25 mouse cellular contexts compared by ENCODE assay signal in the genomic region with DNA sequence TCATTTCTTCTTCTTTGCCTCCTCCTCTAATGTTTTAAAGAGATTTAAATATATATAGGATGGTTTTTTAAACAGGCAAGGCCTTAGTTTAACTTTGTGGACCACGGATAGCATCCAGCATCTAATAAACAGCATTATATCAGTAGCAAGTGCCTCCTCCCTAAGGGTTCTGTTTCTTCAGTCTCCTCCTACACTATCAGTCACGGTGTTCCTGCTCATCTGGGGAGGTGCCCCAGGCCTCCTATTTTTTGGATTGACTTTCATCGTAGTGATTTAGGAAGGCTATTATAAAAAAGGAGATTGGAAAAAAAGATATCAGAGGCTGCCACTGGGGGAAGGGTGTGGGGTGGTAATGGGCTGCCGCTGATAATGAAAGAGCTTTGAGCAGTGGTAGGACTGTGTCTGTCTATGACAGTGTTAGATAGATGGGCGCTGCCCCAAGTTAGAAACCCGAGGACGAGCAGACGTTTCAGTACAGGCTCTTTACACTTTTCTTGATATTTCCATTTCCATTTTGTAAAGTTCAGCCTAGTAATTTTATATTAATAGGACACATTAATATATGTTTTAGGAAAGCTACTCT. TPM values are rescaled to one million over a fixed set of nuclear protein-coding genes. Genes with fewer than 3 reads are reported as not detected.
DNase-seq lines count a peak whose midpoint lies in the region; ATAC-seq and TF ChIP-seq lines count a peak whose summit lies in the region.
"Had no signal": no experiment of that assay in that cellular context is flagged by ENCODE, and none has a peak within 500 bp of the region (broad histone marks: within the 10 kb centered on the region; RNA-seq: fewer than 3 reads in every experiment).

No protein-coding gene starts in this region.

- TF ChIP-seq CTCF in brain, embryonic 14.5 days (IDR thresholded peaks at IDR 0.05; ENCODE audit: borderline replicate concordance, extremely low read depth, insufficient read depth, insufficient read length) = no peak

- no peaks in the 10 kb centered on the region for H3K36me3 ChIP-seq in midbrain, embryonic 11.5 days (ENCODE audit: control insufficient read depth, insufficient read depth, low read length)
- H3K36me3 ChIP-seq in midbrain, embryonic 16.5 days (ENCODE audit: control insufficient read depth, insufficient read depth, low read length) = peaks cover 6% of the 10 kb centered on the region; the same call in 1 of the 2 replicates
- H3K36me3 ChIP-seq in hindbrain, embryonic 14.5 days (replicated peaks; ENCODE audit: control insufficient read depth, insufficient read depth) = peaks cover 21% of the 10 kb centered on the region; the same call in 1 of the 2 replicates
- H3K36me3 ChIP-seq in liver, embryonic 16.5 days (ENCODE audit: control insufficient read depth, insufficient read depth) = no peaks in the 10 kb centered on the region

- DNase-seq in midbrain, embryonic 11.5 days (ENCODE audit: low spot score, missing footprints) = peak; percentile 85
- peak; percentile 13 for DNase-seq in brain, embryonic 14.5 days (ENCODE audit: low read depth)
- no peak for DNase-seq in hindbrain, embryonic 14.5 days (ENCODE audit: low spot score)
- no peak for DNase-seq in embryo, embryonic 9.5 days (ENCODE audit: extremely low spot score)
- DNase-seq: adrenal gland, adult 8-10 months; cerebellum, postnatal 14 days; gastrocnemius, postnatal 36 days; heart, postnatal 10 days; kidney, adult 2 months; kidney, postnatal 4 days; lung, adult 18-20 months; lung, postnatal 14 days; right cerebral cortex, postnatal 14 days; spleen, adult 18-20 months; thymus, postnatal 36 days had no signal

- no peaks in the 10 kb centered on the region for H3K9me3 ChIP-seq in midbrain, embryonic 11.5 days (ENCODE audit: control insufficient read depth, low read length)
- no peaks in the 10 kb centered on the region for H3K9me3 ChIP-seq in midbrain, embryonic 16.5 days (replicated peaks; ENCODE audit: control insufficient read depth, low read length, poor library complexity, severe bottlenecking)
- H3K9me3 ChIP-seq in hindbrain, embryonic 14.5 days (ENCODE audit: control insufficient read depth, low read length) = no peaks in the 10 kb centered on the region
- H3K9me3 ChIP-seq in liver, embryonic 16.5 days (replicated peaks; ENCODE audit: control insufficient read depth, low read length) = no peaks in the 10 kb centered on the region
- H3K9me3 ChIP-seq: embryonic facial prominence, embryonic 15.5 days; limb, embryonic 10.5 days; megakaryocyte, embryonic 14.5 days had no signal

- no peaks in the 10 kb centered on the region for H3K27me3 ChIP-seq in midbrain, embryonic 11.5 days (ENCODE audit: control insufficient read depth, insufficient read depth, low read length)
- no peaks in the 10 kb centered on the region for H3K27me3 ChIP-seq in midbrain, embryonic 16.5 days (ENCODE audit: control insufficient read depth, insufficient read depth, low read depth, low read length)
- no peaks in the 10 kb centered on the region for H3K27me3 ChIP-seq in hindbrain, embryonic 14.5 days (ENCODE audit: control insufficient read depth, insufficient read depth, low read length)
- no peaks in the 10 kb centered on the region for H3K27me3 ChIP-seq in liver, embryonic 16.5 days (ENCODE audit: control insufficient read depth, insufficient read depth, low read depth, low read length)
- H3K27me3 ChIP-seq: embryonic facial prominence, embryonic 15.5 days; megakaryocyte, embryonic 14.5 days; Patski had no signal

- WGBS in midbrain, embryonic 11.5 days = 82% methylated on average over 8 of the region's 8 CpGs
- WGBS in midbrain, embryonic 16.5 days = 66% methylated on average over 8 of the region's 8 CpGs
- 51% methylated on average over 8 of the region's 8 CpGs for WGBS in hindbrain, embryonic 14.5 days
- 34% methylated on average over 8 of the region's 8 CpGs for WGBS in liver, embryonic 16.5 days (ENCODE audit: insufficient replicate concordance)

- no peak overlapping the region for H3K4me2 ChIP-seq in midbrain, embryonic 11.5 days
- no peak overlapping the region for H3K4me2 ChIP-seq in midbrain, embryonic 16.5 days (ENCODE audit: low read length)
- no peak overlapping the region for H3K4me2 ChIP-seq in hindbrain, embryonic 14.5 days (replicated peaks)
- H3K4me2 ChIP-seq in liver, embryonic 16.5 days (ENCODE audit: low read depth, low read length) = peak overlapping the region; percentile 1; the same call in 1 of the 2 replicates
- H3K4me2 ChIP-seq: embryonic facial prominence, embryonic 15.5 days; heart, embryonic 11.5 days had no signal

- ATAC-seq in midbrain, embryonic 11.5 days (ENCODE audit: low FRiP score) = peak; percentile 38; the same call in 1 of the 2 replicates
- no peak for ATAC-seq in midbrain, embryonic 16.5 days
- ATAC-seq in hindbrain, embryonic 14.5 days (ENCODE audit: low FRiP score) = peak; percentile 66; the same call in 1 of the 2 replicates
- ATAC-seq in liver, embryonic 16.5 days (ENCODE audit: low read depth) = peak; percentile 82
- ATAC-seq in CD4-positive, CD25-positive, alpha-beta regulatory T cell, adult 4 months = no peak
- ATAC-seq: forebrain, embryonic 16.5 days; inflammation-experienced regulatory T-cells, adult 6 months; Patski had no signal

- TF ChIP-seq POLR2A in brain, embryonic 14.5 days (IDR thresholded peaks at IDR 0.05; ENCODE audit: borderline replicate concordance, extremely low read depth, insufficient read depth, insufficient read length, poor library complexity, severe bottlenecking) = no peak

- peaks cover 7% of the 10 kb centered on the region; the same call in 1 of the 2 replicates for H3K4me1 ChIP-seq in midbrain, embryonic 11.5 days (ENCODE audit: control insufficient read depth, insufficient read depth, low read length)
- H3K4me1 ChIP-seq in midbrain, embryonic 16.5 days (ENCODE audit: control insufficient read depth, insufficient read depth, low read length) = peaks cover 5% of the 10 kb centered on the region
- no peaks in the 10 kb centered on the region; the same call in 1 of the 2 replicates for H3K4me1 ChIP-seq in hindbrain, embryonic 14.5 days (replicated peaks; ENCODE audit: control insufficient read depth, insufficient read depth, low read length)
- H3K4me1 ChIP-seq in liver, embryonic 16.5 days (ENCODE audit: control insufficient read depth, low read depth, low read length) = peaks cover 3% of the 10 kb centered on the region
- H3K4me1 ChIP-seq: embryonic facial prominence, embryonic 15.5 days had no signal

- no peak overlapping the region for H3K4me3 ChIP-seq in midbrain, embryonic 11.5 days (ENCODE audit: low read depth, low read length)
- no peak overlapping the region for H3K4me3 ChIP-seq in midbrain, embryonic 16.5 days (ENCODE audit: low read depth, low read length)
- no peak overlapping the region for H3K4me3 ChIP-seq in hindbrain, embryonic 14.5 days (replicated peaks; ENCODE audit: low read length)
- no peak overlapping the region for H3K4me3 ChIP-seq in liver, embryonic 16.5 days (ENCODE audit: low read depth, low read length)
- H3K4me3 ChIP-seq: embryonic facial prominence, embryonic 15.5 days; limb, embryonic 10.5 days; megakaryocyte, embryonic 14.5 days had no signal

- H3K9ac ChIP-seq in midbrain, embryonic 11.5 days (ENCODE audit: low read length) = no peak overlapping the region
- no peak overlapping the region for H3K9ac ChIP-seq in midbrain, embryonic 16.5 days (ENCODE audit: low read depth, low read length)
- H3K9ac ChIP-seq in hindbrain, embryonic 14.5 days = no peak overlapping the region
- no peak overlapping the region for H3K9ac ChIP-seq in liver, embryonic 16.5 days (ENCODE audit: low read depth, low read length)
- H3K9ac ChIP-seq: embryonic facial prominence, embryonic 15.5 days had no signal

- H3K27ac ChIP-seq in midbrain, embryonic 11.5 days (ENCODE audit: low read depth, low read length) = no peak overlapping the region
- H3K27ac ChIP-seq in midbrain, embryonic 16.5 days (ENCODE audit: low read length) = no peak overlapping the region
- H3K27ac ChIP-seq in hindbrain, embryonic 14.5 days = peak overlapping the region; percentile 12; the same call in 1 of the 2 replicates
- H3K27ac ChIP-seq in liver, embryonic 16.5 days (ENCODE audit: low read length) = no peak overlapping the region
- H3K27ac ChIP-seq: embryonic facial prominence, embryonic 15.5 days; limb, embryonic 10.5 days had no signal

RNA-seq across cellular contexts. Expression of gene Vamp4, which starts 20.2 kb away (rescaled TPM):
- polyA plus RNA-seq in midbrain, embryonic 11.5 days (2014; fragmentation: Nextera tagmentation; extraction: Ambion mirVana) = 64.4 and 68.2 TPM in 2 replicates
- 87.6 and 88.8 TPM in 2 replicates for polyA plus RNA-seq in midbrain, embryonic 16.5 days (2015; fragmentation: Nextera tagmentation; extraction: Ambion mirVana)
- 36.0 and 39.4 TPM in 2 replicates for polyA plus RNA-seq in brain, embryonic 14.5 days (2012; rRNA removed)
- 70.6 and 80.0 TPM in 2 replicates for polyA plus RNA-seq in hindbrain, embryonic 14.5 days (2014; fragmentation: Nextera tagmentation; extraction: Ambion mirVana)
- polyA plus RNA-seq in liver, embryonic 16.5 days (2015; fragmentation: Nextera tagmentation; extraction: Ambion mirVana) = 12.7 and 16.2 TPM in 2 replicates
- 100 to 1,000 TPM in 1 of 2 experiments, 10 to 100 TPM in 1; 91.3 to 111 TPM for polyA plus RNA-seq in CD4-positive, CD25-positive, alpha-beta regulatory T cell, adult 4 months (2017; shearing (Covaris generic))

RNA-seq across cellular contexts. Expression of gene Mettl13, which starts 42.2 kb away (rescaled TPM):
- 12.7 and 13.9 TPM in 2 replicates for polyA plus RNA-seq in midbrain, embryonic 11.5 days (2014; fragmentation: Nextera tagmentation; extraction: Ambion mirVana)
- polyA plus RNA-seq in midbrain, embryonic 16.5 days (2015; fragmentation: Nextera tagmentation; extraction: Ambion mirVana) = 18.0 and 20.1 TPM in 2 replicates
- polyA plus RNA-seq in brain, embryonic 14.5 days (2012; rRNA removed) = 16.7 and 18.0 TPM in 2 replicates
- polyA plus RNA-seq in hindbrain, embryonic 14.5 days (2014; fragmentation: Nextera tagmentation; extraction: Ambion mirVana) = 11.8 and 12.2 TPM in 2 replicates
- polyA plus RNA-seq in liver, embryonic 16.5 days (2015; fragmentation: Nextera tagmentation; extraction: Ambion mirVana) = 7.3 and 8.0 TPM in 2 replicates
- 10 to 100 TPM in 1 of 2 experiments, 1 to 10 TPM in 1; 5.9 to 16.8 TPM for polyA plus RNA-seq in CD4-positive, CD25-positive, alpha-beta regulatory T cell, adult 4 months (2017; shearing (Covaris generic))

RNA-seq across cellular contexts. Expression of gene Myoc, which starts 48.4 kb away (rescaled TPM):
- polyA plus RNA-seq in midbrain, embryonic 11.5 days (2014; fragmentation: Nextera tagmentation; extraction: Ambion mirVana) = not detected in 2 replicates
- polyA plus RNA-seq in midbrain, embryonic 16.5 days (2015; fragmentation: Nextera tagmentation; extraction: Ambion mirVana) = not detected in 2 replicates
- 0.04 and 0.11 TPM in 2 replicates for polyA plus RNA-seq in brain, embryonic 14.5 days (2012; rRNA removed)
- 0.13 TPM in 1 of 2 replicates, not detected in the other for polyA plus RNA-seq in hindbrain, embryonic 14.5 days (2014; fragmentation: Nextera tagmentation; extraction: Ambion mirVana)
- polyA plus RNA-seq in liver, embryonic 16.5 days (2015; fragmentation: Nextera tagmentation; extraction: Ambion mirVana) = 0.07 TPM in 1 of 2 replicates, not detected in the other
- polyA plus RNA-seq in CD4-positive, CD25-positive, alpha-beta regulatory T cell, adult 4 months (2017; shearing (Covaris generic)) = not detected
- polyA plus RNA-seq: forebrain, embryonic 16.5 days; heart, embryonic 11.5 days; inflammation-experienced regulatory T-cells, adult 6 months; limb, embryonic 10.5 days; Patski had no signal

Comparison
In these comparisons a context has a peak if more than half of its experiments do, and no peak if none do; other contexts are left out.
1. ATAC-seq: peak in midbrain, embryonic 11.5 days (single experiment), hindbrain, embryonic 14.5 days (single experiment) and liver, embryonic 16.5 days (single experiment); none in midbrain, embryonic 16.5 days (single experiment) and CD4-positive, CD25-positive, alpha-beta regulatory T cell, adult 4 months (single experiment).
2. DNase-seq: peak in midbrain, embryonic 11.5 days (single experiment) and brain, embryonic 14.5 days (single experiment); none in hindbrain, embryonic 14.5 days (single experiment) and embryo, embryonic 9.5 days (single experiment).